Mouse (Mus musculus): ENCODE results near the gene Sik1. TPM values are rescaled to one million over a fixed set of nuclear protein-coding genes. Genes with fewer than 3 reads are reported as not detected.

The Sik1 gene
- polyA plus RNA-seq, 1 experiment, result 9.3 TPM

GRCm38 (mm10) chr17:31852782-31853447, 2.7 kb downstream of the Sik1 start:
- H3K27me3 ChIP-seq (ENCODE audit: control insufficient read depth, insufficient read depth, insufficient read length), result no peaks in the 10 kb centered on the region
- H3K36me3 ChIP-seq (ENCODE audit: control insufficient read depth, insufficient read depth), result peaks cover 25% of the 10 kb centered on the region
- no peak overlapping the region for H3ac ChIP-seq (ENCODE audit: control insufficient read depth, insufficient read length, low read depth)
- H3K79me3 ChIP-seq (ENCODE audit: low read depth), result peaks cover 19% of the 10 kb centered on the region
- H3K79me2 ChIP-seq (ENCODE audit: control insufficient read depth, insufficient read depth), result peaks cover 34% of the 10 kb centered on the region
- TF ChIP-seq MYOD1 (IDR thresholded peaks at IDR 0.05; ENCODE audit: control insufficient read depth, insufficient read length, low read depth) (no peak), USF1 (IDR thresholded peaks at IDR 0.05; ENCODE audit: low read depth) (no peak), FOSL1 (IDR thresholded peaks at IDR 0.05; ENCODE audit: insufficient read depth, low read length, poor library complexity, severe bottlenecking) (no peak), CTCF (IDR thresholded peaks at IDR 0.05; ENCODE audit: control insufficient read depth, insufficient read depth, insufficient read length) (no peak)
- no peak overlapping the region for H3K4me3 ChIP-seq (ENCODE audit: insufficient read depth, poor library complexity, severe bottlenecking)

- Histone ChIP-seq H3ac (ENCODE audit: control insufficient read depth, insufficient read length, low read depth) (no peak overlapping the region), H3K79me2 (ENCODE audit: control insufficient read depth, insufficient read depth) (peaks cover 34% of the 10 kb centered on the region), H3K4me3 (ENCODE audit: insufficient read depth, poor library complexity, severe bottlenecking) (no peak overlapping the region), H3K36me3 (ENCODE audit: control insufficient read depth, insufficient read depth) (peaks cover 32% of the 10 kb centered on the region), H3K27me3 (ENCODE audit: control insufficient read depth, insufficient read depth, insufficient read length) (no peaks in the 10 kb centered on the region), H3K79me3 (ENCODE audit: low read depth) (peaks cover 19% of the 10 kb centered on the region)
- no peak for TF ChIP-seq CEBPB (IDR thresholded peaks at IDR 0.05; ENCODE audit: low read depth)
- TF ChIP-seq MYOD1 (IDR thresholded peaks at IDR 0.05; ENCODE audit: control insufficient read depth, insufficient read length, low read depth), result no peak
- TF ChIP-seq FOSL1 (IDR thresholded peaks at IDR 0.05; ENCODE audit: insufficient read depth, low read length, poor library complexity, severe bottlenecking), result no peak
- no peak for TF ChIP-seq MAX (IDR thresholded peaks at IDR 0.05)
- no peak for TF ChIP-seq CTCF (IDR thresholded peaks at IDR 0.05; ENCODE audit: control insufficient read depth, insufficient read depth, insufficient read length)
- no peak for TF ChIP-seq USF1 (IDR thresholded peaks at IDR 0.05; ENCODE audit: low read depth)
- no peak for TF ChIP-seq MYOG (IDR thresholded peaks at IDR 0.05; ENCODE audit: control insufficient read depth, extremely low read depth, insufficient read length)
These were observed 3.7 kb downstream of the Sik1 start for GRCm38 (mm10) chr17:31851816-31852476.

- Histone ChIP-seq H3K4me3 (ENCODE audit: insufficient read depth, poor library complexity, severe bottlenecking) (no peak overlapping the region), H3K27me3 (ENCODE audit: control insufficient read depth, insufficient read depth, insufficient read length) (no peaks in the 10 kb centered on the region), H3K36me3 (ENCODE audit: control insufficient read depth, insufficient read depth) (peaks cover 37% of the 10 kb centered on the region), H3K79me3 (ENCODE audit: low read depth) (peaks cover 19% of the 10 kb centered on the region), H3ac (ENCODE audit: control insufficient read depth, insufficient read length, low read depth) (no peak overlapping the region), H3K79me2 (ENCODE audit: control insufficient read depth, insufficient read depth) (peaks cover 34% of the 10 kb centered on the region)
- TF ChIP-seq MYOD1 (IDR thresholded peaks at IDR 0.05; ENCODE audit: control insufficient read depth, insufficient read length, low read depth), result no peak
- no peak for TF ChIP-seq CEBPB (IDR thresholded peaks at IDR 0.05; ENCODE audit: low read depth)
- TF ChIP-seq MYOG (IDR thresholded peaks at IDR 0.05; ENCODE audit: control insufficient read depth, extremely low read depth, insufficient read length), result no peak
- TF ChIP-seq MAX (IDR thresholded peaks at IDR 0.05), result no peak
- TF ChIP-seq USF1 (IDR thresholded peaks at IDR 0.05; ENCODE audit: low read depth), result no peak
- no peak for TF ChIP-seq FOSL1 (IDR thresholded peaks at IDR 0.05; ENCODE audit: insufficient read depth, low read length, poor library complexity, severe bottlenecking)
- no peak for TF ChIP-seq CTCF (IDR thresholded peaks at IDR 0.05; ENCODE audit: control insufficient read depth, insufficient read depth, insufficient read length)
These were observed 5.1 kb downstream of the Sik1 start for GRCm38 (mm10) chr17:31850457-31850980.

GRCm38 (mm10) chr17:31846970-31847369, 8.6 kb downstream of the Sik1 start:
- H3K27me3 ChIP-seq (ENCODE audit: control insufficient read depth, insufficient read depth, insufficient read length), result no peaks in the 10 kb centered on the region
- peaks cover 4% of the 10 kb centered on the region for H3K79me3 ChIP-seq (ENCODE audit: low read depth)
- peaks cover 4% of the 10 kb centered on the region for H3K79me2 ChIP-seq (ENCODE audit: control insufficient read depth, insufficient read depth)
- no peak overlapping the region for H3ac ChIP-seq (ENCODE audit: control insufficient read depth, insufficient read length, low read depth)
- no peak for TF ChIP-seq FOSL1 (IDR thresholded peaks at IDR 0.05; ENCODE audit: insufficient read depth, low read length, poor library complexity, severe bottlenecking)
- no peak for TF ChIP-seq MYOD1 (IDR thresholded peaks at IDR 0.05; ENCODE audit: control insufficient read depth, insufficient read length, low read depth)
- TF ChIP-seq CEBPB (IDR thresholded peaks at IDR 0.05; ENCODE audit: low read depth), result no peak
- no peak for TF ChIP-seq CTCF (IDR thresholded peaks at IDR 0.05; ENCODE audit: control insufficient read depth, insufficient read depth, insufficient read length)
- no peak for TF ChIP-seq USF1 (IDR thresholded peaks at IDR 0.05; ENCODE audit: low read depth)
- TF ChIP-seq MYOG (IDR thresholded peaks at IDR 0.05; ENCODE audit: control insufficient read depth, extremely low read depth, insufficient read length), result no peak
- no peak for TF ChIP-seq MAX (IDR thresholded peaks at IDR 0.05)
- no peak overlapping the region for H3K4me3 ChIP-seq (ENCODE audit: insufficient read depth, poor library complexity, severe bottlenecking)
- H3K36me3 ChIP-seq (ENCODE audit: control insufficient read depth, insufficient read depth), result peaks cover 37% of the 10 kb centered on the region

GRCm38 (mm10) chr17:31846352-31846751, 9.3 kb downstream of the Sik1 start:
- H3K36me3 ChIP-seq (ENCODE audit: control insufficient read depth, insufficient read depth), result peaks cover 31% of the 10 kb centered on the region
- H3K4me3 ChIP-seq (ENCODE audit: insufficient read depth, poor library complexity, severe bottlenecking), result no peak overlapping the region
- H3ac ChIP-seq (ENCODE audit: control insufficient read depth, insufficient read length, low read depth), result no peak overlapping the region
- H3K27me3 ChIP-seq (ENCODE audit: control insufficient read depth, insufficient read depth, insufficient read length), result no peaks in the 10 kb centered on the region
- no peak for TF ChIP-seq MYOD1 (IDR thresholded peaks at IDR 0.05; ENCODE audit: control insufficient read depth, insufficient read length, low read depth)
- TF ChIP-seq MYOG (IDR thresholded peaks at IDR 0.05; ENCODE audit: control insufficient read depth, extremely low read depth, insufficient read length), result no peak
- TF ChIP-seq CEBPB (IDR thresholded peaks at IDR 0.05; ENCODE audit: low read depth), result no peak
- no peak for TF ChIP-seq CTCF (IDR thresholded peaks at IDR 0.05; ENCODE audit: control insufficient read depth, insufficient read depth, insufficient read length)
- TF ChIP-seq USF1 (IDR thresholded peaks at IDR 0.05; ENCODE audit: low read depth), result no peak
- no peak for TF ChIP-seq FOSL1 (IDR thresholded peaks at IDR 0.05; ENCODE audit: insufficient read depth, low read length, poor library complexity, severe bottlenecking)
- no peak for TF ChIP-seq MAX (IDR thresholded peaks at IDR 0.05)
- H3K79me2 ChIP-seq (ENCODE audit: control insufficient read depth, insufficient read depth), result no peaks in the 10 kb centered on the region
- no peaks in the 10 kb centered on the region for H3K79me3 ChIP-seq (ENCODE audit: low read depth)
